Mouse (Mus musculus) frontal cortex, postnatal 36 days (tissue): ENCODE measurements around the gene Crat.

ENCODE experiments used
- DNase-seq, 2 experiments: peaks; one replicate each; pipeline ENCODE4 v3.0.0; 2022; ENCODE audit warnings: low spot score in 2 of 2

Crat gene

DNA sequence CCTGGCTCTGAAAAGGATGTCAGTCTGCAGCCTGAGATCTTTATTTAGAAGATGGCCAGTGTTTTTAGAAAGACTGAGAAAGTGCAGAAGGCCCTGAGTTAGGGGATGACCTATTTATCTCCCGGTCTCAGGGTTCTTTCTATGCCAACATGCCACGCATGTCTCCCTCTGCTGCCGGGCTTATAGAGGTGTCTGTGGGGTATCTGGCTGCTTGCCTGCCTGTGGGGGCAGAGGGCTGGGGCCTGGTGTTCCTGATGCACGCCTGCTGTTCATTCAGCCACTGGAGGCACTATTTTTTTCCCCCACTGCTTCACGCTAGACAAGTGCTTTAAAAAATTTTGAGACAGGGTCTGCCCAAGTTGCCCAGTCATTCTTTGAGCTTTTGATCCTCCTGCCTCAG lies 49.4 kb downstream of the Crat start:
- no peak for DNase-seq

DNA sequence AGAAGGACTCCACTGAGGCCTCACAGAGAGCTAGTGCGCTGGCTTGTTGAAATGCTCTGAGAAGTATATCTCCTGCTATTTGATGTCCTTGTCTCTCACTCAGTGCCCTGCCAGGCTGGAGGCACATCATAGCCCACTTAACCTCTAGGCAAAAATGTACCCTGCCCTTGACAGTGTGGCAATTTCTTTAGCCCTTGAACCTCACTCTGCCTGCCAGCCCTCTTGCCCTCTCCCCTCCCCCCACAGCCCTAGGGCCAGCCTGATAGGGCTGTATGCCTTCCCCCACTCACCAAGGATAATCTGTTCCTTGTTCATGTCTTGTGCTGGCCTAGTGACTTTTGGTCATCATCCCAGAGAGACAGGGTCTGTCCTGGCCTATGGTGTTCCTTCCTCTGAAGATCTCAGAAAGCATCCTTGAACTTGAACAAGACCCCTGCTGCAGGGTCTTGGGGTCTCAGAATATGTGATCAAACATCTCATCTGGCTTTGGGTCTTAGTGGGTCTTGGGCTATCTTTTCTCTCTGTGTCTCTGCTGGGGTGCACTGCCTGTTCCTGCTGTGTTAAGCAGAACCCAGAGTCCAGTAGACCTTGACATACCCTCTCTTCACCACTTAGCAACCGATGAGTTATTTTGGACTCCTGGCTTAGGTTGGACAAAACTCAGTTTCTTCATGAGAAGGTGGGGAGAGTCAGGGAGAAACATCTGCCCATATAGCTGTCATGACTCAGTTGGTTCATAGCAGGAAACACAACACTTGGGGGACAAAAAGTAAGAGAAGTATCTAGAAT lies 50.1 kb downstream of the Crat start:
- DNase-seq, result no peak

DNA sequence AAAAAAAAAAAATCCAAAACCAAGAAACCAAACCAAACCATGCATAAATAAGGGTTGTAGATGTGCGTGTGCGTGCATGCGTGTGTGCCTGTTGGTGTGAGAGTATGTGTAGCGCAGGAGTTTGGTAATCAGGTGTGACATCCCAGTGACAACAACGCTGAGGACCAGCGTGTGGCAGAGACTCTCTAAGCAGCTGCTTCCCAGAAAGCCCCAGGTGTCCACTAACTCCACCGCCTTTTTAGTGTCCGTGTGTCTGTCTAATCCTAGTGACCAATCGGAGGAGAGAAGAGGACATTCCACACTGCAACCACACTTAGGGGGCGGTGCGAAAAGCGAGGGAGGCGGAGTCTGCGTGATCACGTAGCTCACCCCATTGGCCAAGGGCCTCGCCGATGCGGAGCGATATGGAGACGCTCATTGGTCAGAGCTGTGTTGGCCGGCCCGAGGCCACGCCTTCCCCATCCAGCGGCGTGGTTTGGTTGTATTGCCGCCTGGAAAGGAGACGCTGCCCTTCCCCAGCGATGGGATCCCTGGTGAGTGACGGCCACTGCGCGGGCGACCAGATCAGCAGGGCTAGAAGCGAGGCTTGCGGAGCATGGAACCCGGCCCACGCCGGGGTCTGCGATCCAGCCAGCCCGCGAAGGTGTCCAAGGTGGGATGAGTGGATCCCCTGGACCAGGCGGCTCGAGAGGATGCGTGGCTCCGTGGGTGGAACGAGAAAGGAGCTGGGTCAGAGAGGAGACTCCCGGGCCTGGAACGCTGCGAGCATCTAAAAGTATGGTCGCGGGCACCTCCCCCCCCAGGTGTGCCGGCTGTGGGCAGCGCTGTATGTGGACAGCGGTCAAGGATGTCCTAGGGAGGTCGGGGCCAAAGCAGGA lies 51.6 kb downstream of the Crat start, which contains the start of gene Miga2:
Gene Miga2, plus strand, starts transcription at position 461 of the 878 bp plus-strand sequence.
- peak; percentile 99 for DNase-seq

DNA sequence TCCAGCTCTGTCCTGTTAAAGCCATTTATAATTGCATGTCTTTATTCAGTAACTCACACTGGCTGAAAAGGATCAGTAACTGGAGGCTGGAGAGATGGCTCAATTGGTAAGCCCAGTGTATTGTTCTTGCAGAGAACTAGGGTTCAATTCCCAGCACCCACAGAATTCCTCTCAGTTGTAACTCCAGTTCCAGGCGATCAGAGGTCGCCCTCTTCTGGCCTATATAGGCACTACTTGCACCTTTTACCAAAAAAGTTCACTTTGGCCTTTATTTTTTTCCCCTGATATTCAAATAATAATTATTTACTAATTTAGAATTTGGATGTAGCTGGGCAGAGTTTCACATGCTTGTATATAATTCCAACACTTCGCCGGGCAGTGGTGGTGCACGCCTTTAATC lies 52.7 kb downstream of the Crat start:
- DNase-seq, result no peak

DNA sequence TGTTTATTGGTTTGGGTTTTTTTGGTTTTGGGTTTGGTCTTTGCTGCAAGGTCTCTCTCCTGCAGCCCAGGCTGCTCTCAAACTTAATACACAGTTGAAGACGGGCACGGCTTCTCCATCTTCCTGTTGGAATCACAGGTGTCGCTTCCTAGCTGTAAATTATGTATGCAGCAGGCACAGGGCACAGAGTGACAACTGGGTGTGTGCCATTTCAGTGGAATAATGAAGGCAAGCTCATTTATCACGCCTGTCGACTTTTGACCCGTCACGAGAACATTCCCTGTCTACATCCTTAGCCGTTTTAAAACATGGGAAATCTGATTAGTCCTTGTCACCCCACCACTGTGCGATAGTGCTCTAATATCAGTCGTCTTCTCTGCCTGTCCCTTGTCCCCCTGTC lies 55.0 kb downstream of the Crat start:
- DNase-seq, result no peak

DNA sequence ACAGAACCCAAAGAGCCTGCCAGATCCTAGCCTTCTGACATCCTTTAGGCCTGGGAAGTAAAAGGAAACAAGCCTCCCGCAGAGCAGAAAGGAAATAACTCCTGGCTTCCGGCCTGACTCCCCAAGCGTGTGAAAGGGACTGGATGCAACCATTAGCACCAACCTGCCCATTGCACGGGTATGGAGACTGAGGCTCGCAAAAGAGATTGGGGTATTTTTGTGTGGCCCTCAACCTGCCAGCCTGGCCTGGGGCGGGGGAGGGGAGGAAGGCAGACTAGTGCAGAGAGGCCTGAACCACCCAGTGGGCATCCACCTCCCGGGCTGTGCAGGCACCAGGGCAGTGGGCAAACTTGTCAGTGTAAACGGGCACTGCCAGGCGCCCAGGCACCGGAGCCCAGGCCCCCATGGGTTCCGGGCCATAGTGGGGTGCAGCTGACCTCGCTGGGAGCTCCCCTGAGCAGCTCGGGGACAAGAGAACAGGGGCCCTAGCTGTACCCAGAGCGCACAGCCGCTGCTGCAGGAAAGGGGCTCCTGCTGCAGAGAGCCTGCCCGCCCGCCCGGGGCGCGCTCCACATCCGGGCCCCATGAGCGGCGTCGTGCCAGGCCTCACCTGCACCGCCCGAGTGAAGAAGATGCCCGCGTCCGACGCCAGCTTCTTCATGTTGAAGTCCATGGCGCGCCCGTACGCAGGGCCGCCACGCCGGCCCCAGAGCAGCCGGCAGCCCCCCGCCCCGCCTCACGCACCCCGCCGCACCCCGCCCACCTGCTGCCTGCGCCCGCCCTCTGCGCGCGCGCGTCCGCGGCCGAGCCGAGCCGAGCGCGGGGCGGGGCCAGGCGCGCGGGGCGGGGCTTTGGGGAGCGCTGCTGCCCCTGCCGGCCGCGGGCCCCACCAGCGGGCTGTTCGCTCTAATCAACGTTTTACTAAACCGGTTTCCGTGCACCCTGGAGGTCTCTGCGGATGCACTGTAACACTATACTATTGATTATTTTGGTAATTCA lies 56.8 kb downstream of the Crat start, which contains the start of gene Sh3glb2:
Gene Sh3glb2, minus strand, starts transcription at position 805 of the 999 bp plus-strand sequence.
- DNase-seq, result peak; percentile 67 to 75

DNA sequence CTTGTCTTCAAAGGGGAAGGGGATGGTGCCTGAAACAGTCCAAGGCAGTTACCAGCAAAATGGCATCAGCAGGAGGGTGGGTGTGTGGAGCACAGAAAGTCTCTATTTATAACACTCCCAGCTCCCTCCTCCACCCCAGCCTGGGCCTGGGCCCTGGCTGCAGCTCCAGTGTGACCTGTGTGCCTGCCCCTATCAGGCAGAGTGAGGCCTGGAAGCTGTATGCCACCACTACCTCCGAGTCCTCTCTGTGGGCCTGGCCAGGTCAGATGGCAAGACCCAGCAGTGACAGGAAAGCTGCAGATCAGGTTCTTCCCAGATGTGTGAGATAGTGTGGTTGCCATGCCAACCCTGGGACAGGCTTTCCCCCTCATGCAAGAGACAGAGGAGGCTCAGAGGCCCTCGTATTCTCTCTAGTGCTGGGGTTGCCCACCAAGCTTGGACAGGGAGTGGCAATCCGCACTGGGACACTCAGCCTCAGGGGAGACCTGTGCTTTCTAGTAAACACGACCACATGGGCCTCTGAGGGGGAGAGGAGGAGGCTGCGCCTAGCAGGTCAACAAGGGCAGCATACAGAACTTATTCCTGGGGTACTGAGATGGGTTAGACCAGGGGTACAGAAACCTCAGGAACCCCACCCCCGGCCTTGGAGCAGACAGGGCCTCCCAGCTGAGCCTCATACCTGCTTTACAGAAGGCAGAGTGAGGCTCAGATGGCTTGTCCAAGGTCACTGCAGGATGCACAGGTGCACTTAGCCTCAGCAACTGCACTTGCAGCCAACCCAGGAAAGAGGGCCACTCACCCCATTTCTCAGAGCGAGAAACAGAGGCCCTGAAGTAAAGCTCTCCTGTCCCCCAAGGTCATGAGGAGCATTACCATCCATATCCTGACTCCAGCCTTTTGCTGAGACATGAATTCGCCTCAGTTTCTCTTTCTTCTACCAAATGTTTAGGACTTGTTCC lies 57.8 kb downstream of the Crat start:
- DNase-seq, result peak in 1 of 2 experiments; percentile 65

DNA sequence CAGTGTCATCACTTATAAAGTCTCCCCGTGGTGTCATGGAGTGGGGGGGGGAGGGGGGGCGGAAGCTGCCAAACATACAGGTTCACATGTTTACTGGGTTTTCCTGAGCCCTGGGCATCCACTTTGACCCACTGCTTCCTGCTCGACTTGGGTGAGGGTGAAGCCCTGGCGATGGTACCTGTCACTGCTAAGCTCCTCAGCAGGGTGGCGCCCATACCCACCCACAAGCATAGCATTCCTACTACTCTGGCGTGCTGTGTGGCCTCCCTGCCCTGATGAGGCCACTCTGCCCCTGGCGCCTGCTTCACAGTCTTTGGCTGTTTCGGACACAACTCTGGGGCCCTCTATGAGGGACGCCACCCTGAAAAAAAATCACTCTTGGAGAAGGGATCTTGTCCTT lies 58.7 kb downstream of the Crat start:
- no peak for DNase-seq

DNA sequence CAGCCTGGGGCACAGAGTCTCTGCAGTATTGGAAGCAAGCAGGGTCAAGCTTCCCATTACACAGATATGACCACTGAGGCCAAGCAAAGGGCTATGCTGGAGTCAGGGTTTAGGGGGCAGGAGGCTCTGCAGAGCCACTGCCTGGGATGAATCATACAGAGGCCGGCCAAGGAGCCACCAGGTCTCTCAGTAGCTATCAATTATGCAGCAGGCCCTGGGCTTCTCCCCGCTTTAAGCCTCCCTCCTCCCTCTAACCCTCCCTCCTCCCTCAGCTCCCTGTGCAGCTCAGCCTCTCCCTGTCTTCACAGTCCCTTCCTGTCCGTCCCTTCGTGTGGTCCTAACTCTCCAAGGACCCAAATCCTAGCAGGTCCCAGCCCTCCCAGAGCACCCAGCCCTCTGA lies 59.3 kb downstream of the Crat start:
- no peak for DNase-seq

DNA sequence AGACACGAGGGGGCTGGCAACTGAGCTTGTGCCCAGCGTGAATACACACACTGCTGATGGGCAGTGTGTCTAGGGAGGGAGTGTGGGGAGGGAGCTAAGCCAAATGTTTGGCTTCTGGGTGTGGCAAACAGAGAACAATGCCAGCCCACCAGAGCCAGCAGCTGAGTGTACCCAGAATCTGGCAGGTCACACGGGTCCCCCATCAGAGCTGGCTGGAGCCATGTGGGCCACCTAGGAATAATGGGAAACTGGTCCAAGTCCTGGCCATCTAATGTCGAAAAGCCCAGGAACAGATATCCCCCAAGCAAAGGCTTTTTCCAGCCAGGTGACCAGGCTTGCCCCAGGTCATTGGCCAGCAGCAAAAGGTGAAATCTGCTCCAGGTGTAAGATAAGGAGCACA lies 59.8 kb downstream of the Crat start:
- DNase-seq, result no peak

DNA sequence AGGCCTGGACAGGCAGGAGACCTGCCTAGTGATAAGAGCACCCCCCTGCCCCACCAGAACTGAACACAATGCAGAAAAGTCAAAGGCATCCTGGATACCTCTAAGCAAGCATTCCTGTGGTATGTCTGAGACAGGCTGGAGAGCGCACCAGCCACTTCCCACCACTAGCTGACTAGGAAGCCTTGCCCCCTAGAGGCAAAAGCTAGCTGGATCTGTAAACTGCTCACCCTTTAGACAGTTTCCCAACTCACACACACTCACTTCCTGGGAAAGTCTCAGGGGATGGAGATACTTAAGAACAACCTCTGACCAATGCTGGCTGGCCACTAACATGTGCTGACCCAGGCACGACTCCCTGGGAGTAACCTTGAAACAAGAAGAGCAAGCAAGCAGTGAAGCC lies 64.5 kb downstream of the Crat start:
- DNase-seq, result no peak
